Mouse (Mus musculus): ENCODE measurements around the gene Sema4g. TPM values are rescaled to one million over a fixed set of nuclear protein-coding genes. Genes with fewer than 3 reads are reported as not detected.

The Sema4g gene
- total RNA-seq, 2 experiments from 2014 or later, result 59.6 to 62.9 TPM

DNA sequence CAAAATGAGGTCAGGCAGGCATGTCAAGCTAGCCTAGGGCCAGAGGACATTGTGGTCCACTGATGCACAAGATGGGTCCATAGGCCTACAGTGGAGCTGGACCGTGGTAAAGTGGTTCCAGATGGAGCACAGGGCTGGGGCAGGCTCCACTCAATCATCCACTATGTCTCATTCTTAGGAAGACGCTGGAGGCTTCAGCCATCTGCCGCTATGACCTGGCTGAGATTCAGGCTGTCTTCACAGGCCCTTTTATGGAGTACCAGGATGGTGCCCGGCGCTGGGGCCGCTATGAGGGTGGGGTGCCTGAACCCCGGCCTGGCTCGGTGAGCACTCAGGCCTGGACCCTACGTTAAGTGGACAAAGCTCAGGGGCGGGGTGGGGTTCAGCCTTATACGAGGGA lies 8.9 kb downstream of the Sema4g start:
- no peak for DNase-seq (ENCODE audit: extremely low spot score in 1 of 2, low spot score in 2 of 2)
- intact Hi-C loops (cut with DNase I), result no loop called here

DNA sequence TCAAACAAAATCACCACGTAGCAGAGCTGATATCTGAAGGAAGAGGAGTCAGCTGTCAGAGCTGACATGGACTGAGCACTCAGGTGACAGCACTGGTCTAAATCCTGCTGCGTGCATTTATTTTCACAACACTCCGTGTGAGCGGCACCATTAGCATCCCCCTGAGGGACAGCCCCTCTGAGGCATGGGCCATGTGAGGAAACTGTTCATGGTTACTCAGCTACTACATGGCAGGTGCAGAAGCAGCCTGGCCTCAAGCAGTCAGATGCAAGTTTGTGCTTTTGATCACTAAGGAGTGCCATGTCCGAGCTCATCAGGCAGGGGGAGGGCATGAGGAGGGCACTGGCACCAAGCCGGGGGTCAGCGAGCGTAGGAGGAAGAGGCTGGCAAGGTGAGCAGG lies 10.7 kb downstream of the Sema4g start:
- intact Hi-C loops (cut with DNase I), result no loop called here
- DNase-seq (ENCODE audit: extremely low spot score in 1 of 2, low spot score in 2 of 2), result no peak

DNA sequence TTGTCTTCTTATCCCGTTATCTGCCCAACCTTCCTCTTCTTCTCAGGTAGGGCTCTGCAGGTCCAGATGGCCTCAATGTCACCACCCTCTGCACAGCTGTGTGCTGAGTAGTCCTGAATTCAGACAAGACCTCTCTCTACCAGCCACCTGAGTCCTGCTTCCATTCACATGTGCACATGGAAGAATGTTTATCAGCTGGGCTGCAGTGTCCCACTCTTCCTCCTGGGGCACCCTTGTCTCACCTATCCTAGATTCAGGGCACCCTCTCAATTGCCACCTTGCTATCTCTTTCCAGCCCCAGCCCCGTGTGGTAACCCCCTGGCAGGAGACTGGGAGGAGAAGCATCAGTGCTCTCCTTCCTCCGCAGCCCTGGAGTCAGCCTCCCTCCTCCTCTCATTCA lies 13.4 kb downstream of the Sema4g start:
- no peak for DNase-seq (ENCODE audit: extremely low spot score in 1 of 2, low spot score in 2 of 2)
- intact Hi-C loops (cut with DNase I), result no loop called here

DNA sequence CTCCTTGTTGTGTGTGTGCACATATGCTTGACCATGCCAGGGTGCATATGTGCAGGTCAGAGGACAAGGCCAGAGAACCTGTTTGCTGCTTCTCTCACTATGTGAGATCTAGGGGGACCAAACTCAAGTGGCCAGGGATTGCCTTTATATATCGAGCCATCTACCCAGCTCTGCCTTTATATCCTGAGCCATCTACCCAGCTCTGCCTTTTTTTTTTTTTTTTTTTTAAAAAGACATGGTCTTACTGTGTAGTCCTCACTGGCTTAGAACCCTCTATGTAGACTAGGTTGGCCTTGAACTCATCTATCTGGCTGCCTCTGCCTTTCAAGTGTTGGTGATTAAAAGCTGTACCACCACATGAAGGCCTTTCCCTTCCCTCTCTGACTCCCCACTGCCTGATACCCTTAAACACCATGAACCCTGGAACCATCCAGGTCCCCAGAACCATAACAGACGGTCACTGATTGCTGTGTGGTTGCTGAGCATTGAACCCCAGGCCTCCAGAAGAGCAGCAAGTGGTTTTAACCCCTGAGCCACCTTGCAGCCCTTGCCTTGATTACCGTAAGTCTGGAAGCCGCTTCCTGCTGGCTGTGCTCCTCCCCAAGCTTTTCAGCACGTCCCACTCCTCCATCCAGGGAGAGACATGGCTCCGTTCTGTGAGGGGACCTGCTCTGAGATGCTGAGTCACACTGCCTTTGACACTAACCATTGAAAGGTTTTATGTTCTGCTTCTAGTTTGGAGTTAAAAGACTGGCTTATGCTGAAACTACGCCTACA lies 15.0 kb downstream of the Sema4g start:
- no peak for DNase-seq (ENCODE audit: extremely low spot score in 1 of 2, low spot score in 2 of 2)

DNA sequence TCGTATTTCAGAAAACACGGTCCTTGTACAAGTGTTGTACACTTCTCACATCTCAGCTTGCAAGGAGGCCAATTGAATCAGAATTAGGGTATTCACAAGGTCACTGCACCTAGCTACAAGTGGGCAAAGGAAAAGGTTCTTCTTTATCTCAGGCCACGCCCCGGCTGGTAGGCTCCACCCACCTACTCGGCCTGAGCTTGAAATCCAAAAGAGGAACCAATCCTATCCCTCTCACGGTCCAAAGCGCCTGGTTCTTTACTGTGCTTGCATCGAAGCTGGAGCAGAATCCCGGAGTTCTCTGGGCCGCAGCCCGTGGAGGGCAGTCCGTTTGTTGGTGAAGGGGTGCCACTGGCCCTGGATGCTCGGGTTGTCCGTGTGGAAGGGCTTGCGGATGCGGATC lies 16.5 kb downstream of the Sema4g start, which contains the start of gene Twnk:
Gene Twnk, plus strand, starts transcription at position 220 of the 400 bp plus-strand sequence.
- DNase-seq (ENCODE audit: extremely low spot score in 1 of 2, low spot score in 2 of 2), result peak in 1 of 2 experiments; percentile 76
- intact Hi-C loops (cut with DNase I), result no loop called here

More for the DNA sequence above, 15.0 kb downstream of the Sema4g start:
- intact Hi-C loops (cut with DNase I), result no loop called here

DNA sequence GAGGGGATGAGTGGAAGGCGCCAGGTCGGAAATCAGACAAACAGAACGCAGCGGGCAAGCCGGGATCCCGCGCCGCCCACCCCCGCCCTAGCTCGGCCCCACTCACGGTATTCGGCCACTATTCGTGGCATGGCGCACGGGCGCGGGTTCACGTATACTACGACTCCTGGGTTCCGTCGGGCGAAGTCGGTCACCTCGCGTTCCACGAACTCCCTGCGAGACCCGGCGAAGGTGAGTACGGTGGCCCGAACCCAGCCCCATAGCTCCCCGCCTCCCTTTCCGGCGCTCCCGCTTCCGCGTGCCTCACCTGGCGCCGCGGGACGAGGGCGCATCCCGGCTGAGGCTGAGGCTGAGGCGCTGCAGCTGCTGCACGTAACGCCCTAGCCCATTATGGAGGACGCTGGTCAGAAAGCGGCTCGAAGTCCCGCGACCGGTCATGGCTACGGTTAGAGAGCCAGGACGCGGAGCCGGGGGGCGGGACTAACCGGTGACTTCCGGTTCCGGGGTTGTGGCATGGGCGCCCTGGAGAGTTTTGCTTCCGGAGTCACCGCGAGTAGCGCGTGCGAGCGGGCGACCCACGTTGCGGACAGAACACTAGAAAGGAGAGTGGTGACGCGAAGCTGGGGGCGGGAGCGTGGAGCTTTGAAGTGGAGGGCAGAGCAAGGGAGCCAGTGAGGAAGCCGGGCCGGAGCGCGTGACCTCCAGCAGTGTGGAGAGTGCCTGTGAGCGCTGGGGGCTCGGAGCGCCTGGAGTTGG lies 17.2 kb downstream of the Sema4g start, which contains the start of gene Mrpl43:
Gene Mrpl43, minus strand, starts transcription at position 486 of the 756 bp plus-strand sequence.
- intact Hi-C loops (cut with DNase I), result no loop called here
- DNase-seq (ENCODE audit: extremely low spot score in 1 of 2, low spot score in 2 of 2), result peak; percentile 95 to 97

DNA sequence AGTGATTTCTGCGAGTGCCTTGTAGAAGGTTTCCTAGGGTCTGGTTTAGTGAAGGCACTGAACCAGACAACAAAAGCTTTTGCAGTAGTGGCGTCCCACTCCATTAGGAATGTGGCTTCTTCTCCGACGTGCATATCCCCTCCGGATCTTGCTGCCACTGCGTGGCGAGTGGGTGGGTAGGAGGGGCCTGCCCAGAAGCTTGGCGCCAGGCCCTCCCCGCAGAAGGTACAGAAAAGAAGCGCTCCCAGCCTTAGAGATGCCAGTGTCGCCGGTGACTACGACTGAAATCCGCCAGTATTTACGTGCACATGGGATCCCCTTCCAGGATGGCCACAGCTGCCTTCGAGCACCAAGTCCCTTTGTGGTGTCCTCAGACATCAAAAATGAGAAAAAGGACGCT lies 18.1 kb downstream of the Sema4g start:
- intact Hi-C loops (cut with DNase I), result no loop called here
- DNase-seq (ENCODE audit: extremely low spot score in 1 of 2, low spot score in 2 of 2), result peak in 1 of 2 experiments; percentile 43

DNA sequence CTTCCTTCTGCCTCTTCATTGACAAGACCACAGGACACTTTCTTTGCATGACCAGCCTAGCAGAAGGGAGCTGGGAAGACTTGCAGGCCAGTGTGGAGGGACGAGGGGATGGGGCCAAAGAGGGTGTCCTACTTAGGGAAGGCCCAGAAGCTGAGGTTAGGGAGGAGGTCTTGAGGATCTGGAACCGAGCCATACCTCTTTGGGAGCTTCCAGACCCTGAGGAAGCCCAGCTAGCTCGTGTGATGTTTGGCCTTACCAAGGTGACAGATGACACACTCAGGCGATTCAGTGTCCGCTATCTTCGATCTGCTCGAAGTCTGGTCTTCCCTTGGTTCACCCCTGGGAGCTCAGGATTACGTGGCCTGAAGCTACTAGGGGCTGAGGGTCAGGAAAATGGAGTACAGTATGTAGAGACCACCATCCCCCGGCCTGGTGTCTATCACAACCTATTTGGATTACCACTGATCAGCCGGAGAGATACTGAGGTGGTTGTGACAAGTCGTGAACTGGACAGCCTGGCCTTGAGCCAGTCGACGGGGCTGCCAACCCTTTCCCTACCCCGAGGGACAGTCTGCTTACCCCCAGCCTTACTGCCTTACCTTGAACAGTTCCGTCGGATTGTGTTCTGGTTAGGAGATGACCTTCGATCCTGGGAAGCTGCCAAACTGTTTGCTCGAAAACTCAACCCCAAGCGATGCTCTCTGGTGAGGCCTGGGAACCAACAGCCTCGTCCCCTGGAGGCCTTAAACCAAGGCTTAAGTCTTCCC lies 18.7 kb downstream of the Sema4g start:
- peak in 1 of 2 experiments; percentile 43 for DNase-seq (ENCODE audit: extremely low spot score in 1 of 2, low spot score in 2 of 2)

DNA sequence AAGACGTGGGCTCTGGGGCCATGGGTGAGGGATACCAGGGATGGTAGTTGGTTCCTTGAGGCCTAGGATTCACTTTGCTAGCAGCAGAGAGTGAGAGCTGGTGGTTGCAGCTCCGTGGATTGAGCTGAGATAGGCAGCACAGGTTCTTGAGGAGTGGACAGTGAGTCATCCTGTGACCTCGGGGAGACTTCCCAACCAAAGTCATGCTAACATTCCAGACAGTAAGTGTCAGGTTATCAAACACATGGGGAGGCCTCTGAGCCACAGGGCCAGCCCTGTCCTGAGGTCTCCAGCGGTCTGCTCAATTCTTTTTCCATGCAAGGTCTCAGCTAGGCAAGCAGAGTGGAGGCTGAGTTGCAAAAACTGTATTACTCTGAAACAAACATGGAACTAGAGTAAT lies 21.7 kb downstream of the Sema4g start:
- no peak for DNase-seq (ENCODE audit: extremely low spot score in 1 of 2, low spot score in 2 of 2)
- intact Hi-C loops (cut with DNase I), result no loop called here

More for the DNA sequence above, 18.7 kb downstream of the Sema4g start:
- intact Hi-C loops (cut with DNase I), result no loop called here

DNA sequence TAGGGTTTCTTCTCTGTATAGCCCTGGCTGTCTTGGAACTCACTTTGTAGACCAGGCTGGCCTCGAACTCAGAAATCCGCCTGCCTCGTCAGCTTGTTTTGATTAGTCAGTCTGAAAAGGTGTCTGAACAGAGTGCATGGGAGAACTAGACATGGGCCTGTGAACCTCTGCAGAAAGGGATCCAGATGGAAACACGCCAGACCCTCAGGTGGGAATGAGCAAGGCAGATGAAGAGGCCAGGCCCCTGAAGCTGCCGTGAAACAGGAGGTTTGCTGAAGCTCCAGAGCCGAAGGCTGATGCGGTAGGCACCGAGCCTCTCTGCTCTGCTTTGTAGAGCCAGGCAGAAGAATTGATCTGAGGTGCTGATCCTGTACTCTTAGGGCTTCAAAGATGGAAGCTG lies 23.3 kb downstream of the Sema4g start:
- intact Hi-C loops (cut with DNase I), result no loop called here
- no peak for DNase-seq (ENCODE audit: extremely low spot score in 1 of 2, low spot score in 2 of 2)

DNA sequence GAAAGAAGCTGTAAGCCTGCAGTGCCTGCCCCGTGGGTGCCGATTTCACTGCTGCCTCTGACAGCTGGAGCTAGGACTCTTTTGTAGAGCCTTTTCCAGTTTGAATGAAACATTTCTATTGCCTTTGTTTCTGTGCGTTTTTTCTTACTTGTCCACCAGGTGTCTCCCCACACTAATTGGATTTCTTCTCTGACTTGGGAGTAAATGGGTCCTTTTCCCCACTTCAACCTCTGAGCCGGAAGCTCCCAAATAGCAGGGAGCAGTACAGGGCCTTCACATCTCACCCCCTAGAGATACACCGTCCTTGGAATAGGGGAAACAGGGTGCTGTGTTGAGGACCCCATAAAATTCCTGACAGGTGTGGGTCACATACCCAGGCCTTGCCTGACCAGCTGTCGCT lies 23.7 kb downstream of the Sema4g start:
- intact Hi-C loops (cut with DNase I), result no loop called here
- no peak for DNase-seq (ENCODE audit: extremely low spot score in 1 of 2, low spot score in 2 of 2)

DNA sequence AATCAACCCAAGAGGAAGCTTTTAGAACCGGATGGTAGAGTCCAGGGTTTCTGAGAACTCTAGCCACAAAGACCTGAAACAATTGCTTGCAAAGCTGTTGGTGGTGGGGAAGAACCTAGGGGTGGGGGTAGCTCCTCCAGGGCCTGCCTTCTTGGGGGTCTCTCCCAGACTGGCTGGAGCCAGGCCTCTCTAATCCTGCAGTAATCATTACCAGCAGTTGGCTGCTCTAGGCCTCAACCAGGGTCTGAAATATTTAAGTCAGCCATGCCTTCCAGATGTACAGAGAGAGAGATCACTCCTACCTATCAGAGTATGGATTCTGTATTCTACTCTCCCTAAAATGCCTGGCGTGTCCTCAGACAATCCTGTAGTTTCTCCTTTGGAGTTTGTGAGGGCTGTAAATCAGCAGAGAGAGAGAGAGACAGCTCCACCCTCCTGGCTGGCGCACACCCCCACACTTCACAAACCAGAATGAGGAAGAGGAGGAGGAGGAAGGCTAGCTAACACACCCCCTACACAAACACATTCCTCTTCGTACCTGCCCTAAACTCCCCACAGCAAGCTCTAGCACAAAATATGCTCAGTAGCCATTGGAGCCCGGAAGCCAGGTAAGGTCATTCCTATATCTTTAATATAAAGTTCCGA lies 24.8 kb downstream of the Sema4g start:
- intact Hi-C loops (cut with DNase I), result no loop called here
- DNase-seq (ENCODE audit: extremely low spot score in 1 of 2, low spot score in 2 of 2), result no peak

DNA sequence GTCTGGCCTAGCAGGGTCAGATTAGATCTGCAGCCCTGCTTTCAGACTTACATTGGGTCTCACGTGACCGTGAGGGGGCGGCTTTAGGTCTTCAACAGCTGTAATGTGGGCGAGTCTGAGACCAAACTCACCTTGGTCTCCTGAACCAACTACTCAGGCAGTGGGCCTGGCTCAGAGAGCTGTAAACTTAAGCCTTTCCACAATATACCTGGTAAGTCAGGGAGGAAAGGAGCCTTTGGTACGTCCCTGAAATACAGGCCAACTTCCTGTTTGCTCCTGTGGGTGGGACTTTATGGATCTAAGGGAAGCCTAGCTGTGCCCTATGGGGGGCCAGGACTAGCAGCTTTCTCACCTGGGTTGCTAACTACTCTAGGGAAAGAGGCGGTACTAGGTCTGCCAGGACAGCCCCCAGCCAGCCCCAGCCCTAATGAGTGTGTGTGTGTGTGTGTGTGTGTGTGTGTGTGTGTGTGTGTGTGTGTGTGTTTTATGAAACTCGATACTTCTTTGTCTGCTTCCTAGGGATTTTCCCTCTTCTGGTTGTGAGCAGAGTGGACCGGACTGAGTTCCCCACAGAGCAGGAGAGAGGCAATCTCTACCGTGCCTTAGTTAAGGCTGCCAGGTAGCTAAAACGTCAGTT lies 25.6 kb downstream of the Sema4g start, which contains the start of gene Lzts2:
Gene Lzts2, plus strand, starts transcription at position 80 of the 637 bp plus-strand sequence.
- intact Hi-C loops (cut with DNase I), result no loop called here
- no peak for DNase-seq (ENCODE audit: extremely low spot score in 1 of 2, low spot score in 2 of 2)

DNA sequence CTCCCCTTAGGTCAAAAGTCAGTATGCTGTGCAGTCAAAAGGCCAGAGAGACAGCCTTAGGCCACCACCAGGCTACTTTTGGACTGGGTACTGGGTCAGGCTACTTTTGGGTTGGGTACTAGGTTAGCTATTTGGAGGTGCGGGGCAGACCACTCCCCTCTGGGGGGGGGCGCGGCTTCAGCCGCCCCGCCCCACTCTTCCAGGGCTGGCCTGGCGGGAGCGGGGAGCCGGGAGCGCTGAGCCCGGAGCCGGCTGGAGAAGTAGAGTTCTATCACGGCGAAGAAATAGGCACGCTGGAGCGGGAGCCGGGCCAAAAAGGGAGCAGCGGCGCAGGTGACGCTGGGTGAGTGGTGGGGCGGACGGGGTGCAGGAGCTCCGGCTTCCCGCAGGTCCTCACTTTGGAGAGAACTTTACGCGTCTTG lies 26.1 kb downstream of the Sema4g start:
- intact Hi-C loops (cut with DNase I), result no loop called here
- peak in 1 of 2 experiments; percentile 77 for DNase-seq (ENCODE audit: extremely low spot score in 1 of 2, low spot score in 2 of 2)

DNA sequence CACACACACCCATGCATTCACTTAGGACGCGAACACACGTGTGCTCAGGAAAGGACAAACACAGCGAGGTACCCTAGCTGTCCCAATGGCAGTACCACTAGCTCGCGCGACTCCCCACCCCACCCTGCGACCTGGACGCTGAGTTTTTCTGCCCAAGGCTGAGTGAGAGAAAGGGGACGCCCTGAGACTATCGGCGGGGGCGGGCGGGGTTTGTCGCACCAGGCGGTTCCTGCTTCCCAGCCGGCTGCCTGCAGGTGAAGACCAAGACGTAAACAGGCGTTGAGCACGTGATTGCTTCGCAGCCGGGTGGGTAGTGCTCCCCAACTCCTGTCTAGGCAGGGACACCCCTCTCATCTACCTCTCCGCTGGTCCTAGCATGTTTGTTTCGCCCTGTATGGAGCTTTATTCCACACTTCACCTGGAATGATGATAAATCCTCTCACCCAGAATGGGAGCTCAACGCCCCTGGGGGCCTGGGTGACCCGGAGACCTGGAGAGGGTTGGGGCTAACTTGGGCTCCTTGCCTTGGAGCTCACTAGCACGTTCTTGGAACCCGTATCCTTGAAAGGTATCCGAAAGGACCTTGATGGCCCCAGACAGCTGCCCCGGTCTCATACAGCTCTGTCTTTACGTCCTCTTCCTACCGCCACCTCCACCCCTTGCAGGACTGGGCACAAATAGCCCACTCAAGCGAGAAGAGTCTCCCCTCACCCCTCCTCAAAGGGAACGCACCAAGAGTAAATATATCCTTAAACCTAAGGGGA lies 26.8 kb downstream of the Sema4g start:
- intact Hi-C loops (cut with DNase I), result loop anchor here (2.0 kb wide), 1 partner anchor 15 kb away; no protein-coding TSS in a partner anchor
- DNase-seq (ENCODE audit: extremely low spot score in 1 of 2, low spot score in 2 of 2), result peak in 1 of 2 experiments; percentile 84

DNA sequence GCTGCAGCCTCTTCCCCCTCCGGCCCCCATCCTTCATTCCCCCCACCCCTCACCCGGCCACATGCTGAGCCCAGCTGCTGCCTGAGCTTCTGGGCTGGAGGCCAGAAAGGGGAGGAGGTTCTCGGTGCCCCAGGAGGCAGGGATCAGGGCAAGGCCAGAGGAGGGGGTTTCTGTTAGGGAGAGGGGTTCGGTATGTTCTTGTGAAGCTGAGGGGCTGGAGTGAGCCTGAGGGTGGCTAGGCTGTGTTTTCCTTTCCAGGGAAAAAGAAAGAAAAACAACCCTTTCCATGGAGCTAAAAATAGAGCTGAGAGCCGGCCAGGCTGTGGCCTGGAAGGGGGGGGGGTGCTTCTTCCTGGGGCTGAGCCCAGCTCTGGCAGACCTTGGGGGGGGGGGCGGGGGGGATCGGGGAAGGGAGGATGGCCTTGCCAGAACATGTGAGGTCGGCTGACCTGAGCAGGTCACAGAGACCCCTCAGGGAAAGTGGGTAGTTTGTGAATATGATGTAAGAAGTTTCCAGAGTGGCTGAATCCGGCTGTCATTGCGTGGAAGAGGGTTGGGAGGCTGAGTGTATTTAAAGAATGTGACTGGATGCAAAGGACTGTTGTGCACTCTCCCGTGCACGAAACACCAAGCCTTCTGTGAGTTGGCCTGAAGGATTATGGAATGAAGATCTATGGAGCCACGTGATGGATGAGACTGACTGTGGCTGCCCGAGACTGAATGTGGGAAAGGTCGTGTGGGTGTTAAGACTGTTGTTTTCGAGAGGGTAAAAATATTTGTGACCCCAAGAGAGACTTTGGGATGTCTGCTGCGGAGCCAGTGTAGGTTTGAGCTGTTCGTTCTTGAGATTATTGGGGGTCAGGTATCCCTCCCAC lies 27.7 kb downstream of the Sema4g start:
- intact Hi-C loops (cut with DNase I), result loop anchor here (2.0 kb wide), 1 partner anchor 14 kb away; no protein-coding TSS in a partner anchor
- peak; percentile 62 to 92 for DNase-seq (ENCODE audit: extremely low spot score in 1 of 2, low spot score in 2 of 2)
